Mouse (Mus musculus) midbrain, embryonic 10.5 days (tissue): ENCODE measurements around the gene Gria1. TPM values are rescaled to one million over a fixed set of nuclear protein-coding genes. Genes with fewer than 3 reads are reported as not detected.

Source experiments
- DNase-seq: peaks from one replicate; pipeline ENCODE4 v3.0.0-alpha.2; 2017; ENCODE audit warnings: low spot score
- H3K27ac ChIP-seq: fragments of 300-500 bp; sonication (generic); replicated peaks from 2 replicates; pipeline ENCODE4 v1.5.1; 2016; ENCODE audit warnings: mild to moderate bottlenecking
- H3K27me3 ChIP-seq: fragments of 300-500 bp; sonication (generic); 2 replicates; pipeline ENCODE4 v1.6.1; 2016; ENCODE audit warnings: low read depth, mild to moderate bottlenecking; ENCODE audit not compliant: poor library complexity, severe bottlenecking
- H3K36me3 ChIP-seq: fragments of 300-500 bp; sonication (generic); 2 replicates; pipeline ENCODE4 v1.6.1; 2016; ENCODE audit warnings: mild to moderate bottlenecking, moderate library complexity
- H3K4me1 ChIP-seq: fragments of 300-500 bp; sonication (generic); 2 replicates; pipeline ENCODE4 v1.6.1; 2016
- H3K4me3 ChIP-seq: fragments of 300-500 bp; sonication (generic); 2 replicates; pipeline ENCODE4 v1.5.1; 2016; ENCODE audit warnings: mild to moderate bottlenecking, moderate library complexity
- H3K9me3 ChIP-seq: fragments of 300-500 bp; sonication (generic); replicated peaks from 2 replicates; pipeline ENCODE4 v1.6.1; 2016; ENCODE audit warnings: mild to moderate bottlenecking
- WGBS: fragments of 180-500 bp; shearing (Covaris S2); methylation state at CpG from one replicate; pipeline ENCODE4 v1.1.7; 2016; 5-methylcytosine and 5-hydroxymethylcytosine counted together
- polyA plus RNA-seq: library from polyadenylated mRNA; unstranded; fragments of >200 nt; fragmentation: Nextera tagmentation; extraction: Ambion mirVana; gene quantifications from 2 replicates; pipeline ENCODE4 v1.2.1, GENCODE M21; 2016

Gria1 gene
- polyA plus RNA-seq, 1 experiment from 2014 or later, result 0.57 TPM

- no peaks in the 10 kb centered on the region for H3K27me3 ChIP-seq
- H3K9me3 ChIP-seq, result no peaks in the 10 kb centered on the region
- DNase-seq, result no peak
- WGBS, result 94% methylated on average over 8 of the region's 8 CpGs
- no peak overlapping the region for H3K27ac ChIP-seq
- H3K36me3 ChIP-seq, result no peaks in the 10 kb centered on the region
- H3K4me3 ChIP-seq, result no peak overlapping the region
- no peaks in the 10 kb centered on the region for H3K4me1 ChIP-seq
Measured at GRCm38 (mm10) chr11:57271687-57272086, 260.5 kb downstream of the Gria1 start.

DNA sequence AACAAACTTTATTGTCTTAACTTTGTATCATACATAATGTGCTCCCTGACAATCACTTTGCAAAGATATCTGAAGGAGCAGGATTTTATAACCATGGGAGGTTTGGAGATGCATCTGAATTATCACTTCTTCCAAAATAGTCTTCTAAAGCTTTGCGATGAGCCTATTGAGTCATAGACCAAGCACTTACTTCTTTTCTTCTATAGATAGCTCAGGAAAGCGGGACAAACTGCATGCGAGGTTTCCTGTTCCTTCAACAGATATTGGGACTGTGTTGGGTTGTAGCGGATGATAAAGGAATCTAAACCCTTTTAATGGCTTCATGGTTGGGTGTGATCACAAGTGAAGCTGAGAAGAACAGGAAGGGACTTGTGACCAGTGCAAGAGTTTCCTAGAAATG, 263.5 kb downstream of the Gria1 start:
- Histone ChIP-seq H3K9me3 (no peaks in the 10 kb centered on the region), H3K4me3 (no peak overlapping the region), H3K36me3 (no peaks in the 10 kb centered on the region), H3K27me3 (no peaks in the 10 kb centered on the region), H3K27ac (no peak overlapping the region), H3K4me1 (no peaks in the 10 kb centered on the region)
- WGBS, result 96% methylated on average over 4 of the region's 4 CpGs
- no peak for DNase-seq

GRCm38 (mm10) chr11:57278056-57278455, 266.9 kb downstream of the Gria1 start:
- no peak overlapping the region for H3K27ac ChIP-seq
- no peaks in the 10 kb centered on the region for H3K27me3 ChIP-seq
- no peaks in the 10 kb centered on the region for H3K9me3 ChIP-seq
- 71% methylated on average over 10 of the region's 10 CpGs for WGBS
- H3K36me3 ChIP-seq, result no peaks in the 10 kb centered on the region
- no peak overlapping the region for H3K4me3 ChIP-seq
- no peak for DNase-seq
- H3K4me1 ChIP-seq, result peaks cover 5% of the 10 kb centered on the region; the same call in 1 of the 2 replicates

DNA sequence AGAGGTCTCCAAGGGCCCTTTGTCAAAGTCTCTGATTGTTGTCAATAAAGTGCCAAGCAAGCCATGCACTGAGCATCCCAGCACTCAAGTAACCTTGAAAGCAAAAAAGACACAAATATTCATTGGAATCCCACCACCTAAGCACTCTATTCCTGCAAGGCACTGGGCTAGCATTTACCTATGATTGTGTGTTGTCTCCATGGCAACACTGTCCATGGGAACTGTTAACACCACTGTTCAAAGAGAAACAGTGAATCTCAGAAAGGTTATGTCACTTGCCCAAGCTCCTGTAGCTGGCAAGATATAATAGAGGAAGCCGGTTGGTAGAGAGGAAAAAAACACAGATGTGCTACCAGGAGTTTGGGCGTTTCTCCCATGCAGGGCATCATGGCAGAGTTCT, 274.9 kb downstream of the Gria1 start:
- DNase-seq, result no peak
- Histone ChIP-seq H3K9me3 (no peaks in the 10 kb centered on the region), H3K27me3 (no peaks in the 10 kb centered on the region), H3K36me3 (no peaks in the 10 kb centered on the region), H3K4me3 (no peak overlapping the region), H3K4me1 (peaks cover 5% of the 10 kb centered on the region; the same call in 1 of the 2 replicates), H3K27ac (no peak overlapping the region)
- WGBS, result 90% methylated on average over 2 of the region's 2 CpGs

DNA sequence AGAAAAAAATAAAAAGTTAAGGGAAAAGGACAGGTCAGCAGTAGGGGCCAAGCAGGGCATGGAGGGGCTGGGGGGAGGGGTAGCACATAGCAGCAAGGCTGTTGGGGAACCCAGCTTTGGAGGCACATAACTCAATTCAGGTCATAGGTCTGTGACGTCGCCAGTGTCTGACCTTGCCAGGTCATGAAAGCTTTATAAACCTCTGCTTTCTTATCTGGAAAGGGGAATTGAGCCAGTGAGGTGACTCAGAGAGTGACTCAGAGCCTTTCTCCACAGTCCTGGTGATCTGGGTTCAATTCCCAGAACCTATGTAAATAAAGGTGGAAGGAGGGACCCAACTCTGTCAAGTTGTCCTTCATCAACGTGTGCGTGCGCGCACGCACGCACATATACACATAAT, 286.2 kb downstream of the Gria1 start:
- no peak for DNase-seq
- no peak overlapping the region for H3K4me3 ChIP-seq
- no peaks in the 10 kb centered on the region for H3K27me3 ChIP-seq
- peak overlapping the region; percentile 74 for H3K27ac ChIP-seq
- H3K36me3 ChIP-seq, result no peaks in the 10 kb centered on the region
- WGBS, result 88% methylated on average over 8 of the region's 8 CpGs
- H3K4me1 ChIP-seq, result peaks cover 23% of the 10 kb centered on the region
- H3K9me3 ChIP-seq, result no peaks in the 10 kb centered on the region

- WGBS, result 35% methylated on average over 2 of the region's 2 CpGs
- Histone ChIP-seq H3K27me3 (no peaks in the 10 kb centered on the region), H3K4me1 (peaks cover 23% of the 10 kb centered on the region), H3K4me3 (0 out of 2 replicates have a peak overlapping the region, but pooled peaks have one; percentile 4), H3K36me3 (no peaks in the 10 kb centered on the region), H3K9me3 (no peaks in the 10 kb centered on the region), H3K27ac (peak overlapping the region; percentile 74)
- DNase-seq, result peak; percentile 72
Measured at GRCm38 (mm10) chr11:57298263-57298662, 287.1 kb downstream of the Gria1 start.

DNA sequence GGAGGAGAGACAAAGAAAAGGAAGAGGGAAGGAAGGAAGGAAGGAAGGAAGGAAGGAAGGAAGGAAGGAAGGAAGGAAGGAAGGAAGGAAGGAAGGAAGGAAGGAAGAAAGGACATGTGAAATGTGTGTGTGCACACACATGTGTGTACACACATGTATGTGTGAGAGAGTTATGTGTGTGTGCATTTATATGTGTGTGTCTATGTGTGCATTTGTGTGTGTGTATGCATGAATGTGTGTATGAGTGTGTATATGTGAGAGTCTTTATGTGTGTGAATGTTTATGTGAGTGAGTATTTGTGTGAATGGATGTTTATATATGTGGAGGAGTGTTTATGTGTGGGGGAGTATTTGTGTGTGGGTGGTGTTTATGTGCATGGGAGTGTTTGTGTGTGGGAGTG, 287.5 kb downstream of the Gria1 start:
- DNase-seq, result no peak
- H3K27ac ChIP-seq, result peak overlapping the region; percentile 74

GRCm38 (mm10) chr11:57303602-57304001, 292.4 kb downstream of the Gria1 start:
- no peak for DNase-seq
- H3K27ac ChIP-seq, result no peak overlapping the region
- H3K9me3 ChIP-seq, result no peaks in the 10 kb centered on the region; the same call in 1 of the 2 replicates
- H3K4me1 ChIP-seq, result peaks cover 7% of the 10 kb centered on the region
- H3K27me3 ChIP-seq, result no peaks in the 10 kb centered on the region
- no peak overlapping the region for H3K4me3 ChIP-seq
- WGBS, result 96% methylated on average over 1 of the region's 1 CpGs
- H3K36me3 ChIP-seq, result no peaks in the 10 kb centered on the region

More for the DNA sequence above, 287.5 kb downstream of the Gria1 start:
- Histone ChIP-seq H3K36me3 (no peaks in the 10 kb centered on the region), H3K9me3 (no peaks in the 10 kb centered on the region), H3K27me3 (no peaks in the 10 kb centered on the region), H3K4me3 (no peak overlapping the region), H3K4me1 (peaks cover 23% of the 10 kb centered on the region)

DNA sequence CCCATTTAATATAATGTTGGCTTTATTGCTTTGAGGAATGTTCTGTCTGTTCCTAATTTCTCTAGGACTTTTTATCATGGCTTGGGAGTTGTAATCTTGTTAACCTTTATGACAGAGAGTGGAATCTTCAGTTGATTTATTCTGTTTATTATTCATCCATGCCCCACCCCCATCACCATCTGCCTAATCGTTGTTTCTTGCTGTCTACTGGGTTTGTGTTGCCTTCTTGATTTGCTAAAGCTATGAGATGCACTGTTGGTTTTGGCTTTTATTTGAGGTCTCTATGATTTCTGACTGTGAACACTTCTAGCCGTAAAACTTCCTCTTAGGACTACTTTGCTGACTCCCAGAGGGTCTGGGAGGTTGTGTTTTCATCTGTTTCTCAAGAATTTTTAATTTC, 294.9 kb downstream of the Gria1 start:
- H3K36me3 ChIP-seq, result no peaks in the 10 kb centered on the region
- no peak overlapping the region for H3K4me3 ChIP-seq
- 89% methylated on average over 2 of the region's 2 CpGs for WGBS
- no peaks in the 10 kb centered on the region for H3K27me3 ChIP-seq
- H3K27ac ChIP-seq, result no peak overlapping the region
- no peak for DNase-seq
- H3K4me1 ChIP-seq, result no peaks in the 10 kb centered on the region
- no peaks in the 10 kb centered on the region; the same call in 1 of the 2 replicates for H3K9me3 ChIP-seq

- DNase-seq, result no peak
- Histone ChIP-seq H3K9me3 (no peaks in the 10 kb centered on the region; the same call in 1 of the 2 replicates), H3K36me3 (no peaks in the 10 kb centered on the region), H3K27me3 (no peaks in the 10 kb centered on the region), H3K27ac (no peak overlapping the region), H3K4me3 (no peak overlapping the region), H3K4me1 (no peaks in the 10 kb centered on the region)
- 96% methylated on average over 1 of the region's 1 CpGs for WGBS
Measured at GRCm38 (mm10) chr11:57306892-57307291, 295.7 kb downstream of the Gria1 start.

DNA sequence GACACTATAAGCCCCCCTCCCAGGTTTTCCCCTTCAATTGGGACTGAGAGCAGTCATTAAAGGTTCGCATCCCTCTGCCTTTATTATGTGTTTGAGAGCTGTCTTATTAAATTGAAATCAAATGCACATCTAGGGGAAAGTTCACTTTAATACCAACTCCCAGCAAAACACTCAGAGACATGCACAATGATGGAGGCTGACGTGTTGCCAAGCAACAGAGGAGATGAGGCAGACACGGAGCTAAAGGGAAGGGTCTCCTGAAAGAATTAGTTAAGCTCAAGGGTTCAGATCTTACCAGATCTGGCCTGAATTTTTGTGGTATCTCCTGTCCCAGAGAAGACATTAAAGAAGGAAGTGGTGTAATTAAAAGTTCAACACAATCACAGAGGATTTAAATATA, 305.9 kb downstream of the Gria1 start:
- Histone ChIP-seq H3K4me1 (peaks cover 10% of the 10 kb centered on the region), H3K9me3 (no peaks in the 10 kb centered on the region), H3K27me3 (no peaks in the 10 kb centered on the region), H3K27ac (no peak overlapping the region), H3K36me3 (no peaks in the 10 kb centered on the region), H3K4me3 (no peak overlapping the region)
- no peak for DNase-seq
- 72% methylated on average over 3 of the region's 3 CpGs for WGBS

GRCm38 (mm10) chr11:57317478-57317877, 306.3 kb downstream of the Gria1 start:
- Histone ChIP-seq H3K27me3 (no peaks in the 10 kb centered on the region), H3K27ac (no peak overlapping the region), H3K36me3 (no peaks in the 10 kb centered on the region), H3K9me3 (no peaks in the 10 kb centered on the region), H3K4me3 (no peak overlapping the region), H3K4me1 (peaks cover 10% of the 10 kb centered on the region)
- no peak for DNase-seq
- 88% methylated on average over 13 of the region's 13 CpGs for WGBS

DNA sequence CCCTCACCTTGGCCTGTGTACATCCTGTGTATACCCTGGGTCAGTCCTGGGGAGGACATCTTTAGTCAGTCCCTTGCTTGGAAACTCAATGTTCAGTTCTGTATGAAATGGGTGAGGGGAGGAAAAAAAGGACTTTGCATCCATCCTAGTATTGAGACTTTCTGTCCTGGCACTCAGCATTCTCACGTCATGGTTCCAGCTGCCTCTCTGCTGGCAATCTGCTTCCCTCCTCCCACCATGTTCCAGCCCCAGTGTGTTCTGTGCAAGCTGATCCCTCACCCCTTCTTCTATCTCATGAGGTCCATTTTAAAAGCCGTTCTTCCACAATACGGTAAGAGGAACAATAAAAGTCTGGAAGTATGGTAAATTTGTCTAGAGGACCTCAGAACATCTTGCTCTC, 308.2 kb downstream of the Gria1 start:
- no peaks in the 10 kb centered on the region for H3K36me3 ChIP-seq
- H3K4me1 ChIP-seq, result peaks cover 10% of the 10 kb centered on the region
- DNase-seq, result no peak
- H3K27ac ChIP-seq, result no peak overlapping the region
- 86% methylated on average over 3 of the region's 3 CpGs for whole genome bisulfite sequencing
- no peak overlapping the region for H3K4me3 ChIP-seq
- no peaks in the 10 kb centered on the region for H3K9me3 ChIP-seq
- H3K27me3 ChIP-seq, result no peaks in the 10 kb centered on the region

DNA sequence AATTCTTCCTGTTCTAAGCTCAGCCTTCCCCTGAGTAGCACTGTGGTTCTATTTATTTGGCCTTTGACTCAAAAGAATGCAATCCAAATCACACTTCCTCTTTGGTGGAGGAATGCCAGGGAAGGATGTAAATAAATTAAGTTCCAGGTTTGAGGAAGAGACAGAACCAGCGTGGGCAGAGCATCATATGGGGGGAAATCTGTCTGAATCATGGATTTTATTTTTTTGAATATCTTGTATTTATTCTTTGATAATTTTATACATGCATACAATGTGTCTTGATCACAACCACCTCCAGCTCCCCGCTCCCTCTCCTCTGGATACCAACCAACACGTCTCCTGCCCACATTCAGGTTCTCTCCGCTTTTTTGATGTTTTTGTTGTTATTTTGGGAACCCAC, 312.9 kb downstream of the Gria1 start:
- no peaks in the 10 kb centered on the region for H3K4me1 ChIP-seq
- WGBS, result 89% methylated on average over 4 of the region's 4 CpGs
- no peaks in the 10 kb centered on the region for H3K27me3 ChIP-seq
- no peaks in the 10 kb centered on the region for H3K36me3 ChIP-seq
- no peaks in the 10 kb centered on the region for H3K9me3 ChIP-seq
- H3K27ac ChIP-seq, result no peak overlapping the region
- DNase-seq, result no peak
- no peak overlapping the region for H3K4me3 ChIP-seq
